Mouse (Mus musculus): ENCODE measurements at regions not wholly inside any gene's neighbourhood (a gene's known extent, or its start where the extent isn't known, plus 50 kb on each side); places are given as distances from the start of the nearest gene placed in this dataset.
A peak's percentile ranks its signal among the peaks of the same experiment; 100 is the strongest.

DNA sequence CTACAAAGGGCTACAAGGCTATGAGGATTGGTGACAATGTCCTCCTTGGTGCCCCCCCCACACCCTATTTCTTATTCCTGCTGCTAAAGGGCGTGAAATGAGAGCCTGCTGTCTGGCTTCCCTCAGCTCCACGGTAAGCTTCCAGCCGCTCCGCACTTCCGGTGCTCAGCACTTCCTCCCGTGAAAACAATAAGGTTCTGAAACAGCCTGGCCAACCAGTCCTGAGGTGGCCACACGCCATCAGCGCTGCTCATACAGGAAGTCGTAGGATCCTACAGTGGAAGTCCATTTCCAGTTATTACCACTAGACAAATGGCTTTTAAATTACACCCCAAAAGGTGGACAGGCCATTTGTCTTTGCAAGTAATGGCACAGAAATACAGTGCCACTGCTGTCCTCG is 188.8 kb upstream of the Six2 start:
- H3K9me3 ChIP-seq = no peaks in the 10 kb centered on the region
- H3K27me3 ChIP-seq (ENCODE audit: insufficient read depth, poor library complexity, severe bottlenecking) = peaks cover 49% of the 10 kb centered on the region
- no peak overlapping the region for H3K4me3 ChIP-seq
- no peak overlapping the region for H3K27ac ChIP-seq
- WGBS = 62% methylated on average over 10 of the region's 10 CpGs
- no peak for DNase-seq (ENCODE audit: low spot score)
- H3K36me3 ChIP-seq = no peaks in the 10 kb centered on the region
- H3K4me1 ChIP-seq (replicated peaks) = peaks cover 42% of the 10 kb centered on the region

DNA sequence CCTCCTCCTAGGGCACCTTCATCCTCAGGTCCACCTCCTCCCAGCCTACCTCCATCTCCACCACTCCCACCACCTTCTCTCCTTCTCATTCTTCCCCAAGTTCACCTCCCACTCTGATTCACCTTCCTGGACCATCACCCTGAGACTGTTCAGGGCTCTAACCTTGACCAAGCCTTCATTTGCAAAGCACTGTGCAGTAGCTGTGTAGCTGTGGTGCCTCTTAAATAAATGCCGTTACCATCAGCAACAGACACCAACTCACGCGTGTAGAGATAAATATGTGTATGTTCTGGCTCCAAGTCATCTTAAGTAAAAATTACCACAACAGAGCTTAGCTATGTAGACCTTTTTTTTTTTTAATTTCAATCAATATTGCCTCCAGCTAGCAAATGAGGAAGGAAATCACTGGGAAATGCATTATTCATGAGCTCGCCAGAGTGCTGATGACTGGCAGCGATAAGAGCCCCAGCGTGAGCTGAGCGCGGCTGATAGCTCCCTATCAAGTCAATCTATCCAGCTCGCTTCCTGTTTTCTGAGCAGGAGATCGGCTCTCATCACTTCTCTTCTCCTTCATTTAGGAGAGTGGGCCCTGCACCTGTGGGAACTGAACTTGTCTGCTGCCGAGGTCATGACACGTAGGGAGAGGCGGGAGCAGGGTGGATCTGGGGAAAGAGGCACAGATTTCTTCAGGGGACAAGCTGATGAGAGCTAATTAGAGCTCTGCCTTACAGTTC is 185.9 kb upstream of the Six2 start:
- H3K4me1 ChIP-seq (replicated peaks) = peaks cover 61% of the 10 kb centered on the region
- no peaks in the 10 kb centered on the region for H3K9me3 ChIP-seq
- DNase-seq (ENCODE audit: low spot score) = peak; percentile 49
- H3K27me3 ChIP-seq (ENCODE audit: insufficient read depth, poor library complexity, severe bottlenecking) = peaks cover 59% of the 10 kb centered on the region
- H3K36me3 ChIP-seq = no peaks in the 10 kb centered on the region
- 19% methylated on average over 13 of the region's 13 CpGs for WGBS
- H3K4me3 ChIP-seq = peak overlapping the region; percentile 36
- peak overlapping the region; percentile 45; the same call in 1 of the 2 replicates for H3K27ac ChIP-seq

DNA sequence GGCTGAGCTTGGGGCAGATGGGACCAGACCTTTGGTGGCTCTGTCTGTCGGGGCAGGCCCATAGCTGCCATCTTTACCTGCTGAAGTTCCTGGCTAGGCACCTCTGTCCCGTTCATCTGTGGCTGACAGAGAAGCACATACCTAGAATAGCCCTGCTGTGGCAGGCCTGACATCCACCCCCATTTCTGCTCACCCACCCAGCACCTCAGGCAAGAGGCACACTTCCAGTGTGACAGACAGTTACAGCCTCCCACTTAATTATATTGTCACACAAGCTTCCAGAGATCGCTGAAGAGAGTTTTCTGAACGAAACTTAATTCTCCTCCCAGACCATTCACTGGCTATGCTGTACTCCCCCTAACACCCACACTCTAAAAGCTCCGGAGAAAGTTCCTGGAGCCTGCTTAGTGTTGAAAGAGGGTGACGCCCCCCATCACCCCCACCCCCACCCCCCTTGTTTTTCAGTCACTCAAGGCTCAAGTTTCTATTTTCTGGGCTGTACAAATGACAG is 184.9 kb upstream of the Six2 start:
- H3K27me3 ChIP-seq (ENCODE audit: insufficient read depth, poor library complexity, severe bottlenecking) = peaks cover 62% of the 10 kb centered on the region
- H3K27ac ChIP-seq = no peak overlapping the region
- H3K4me3 ChIP-seq = no peak overlapping the region
- peaks cover 70% of the 10 kb centered on the region for H3K4me1 ChIP-seq (replicated peaks)
- no peak for DNase-seq (ENCODE audit: low spot score)
- 48% methylated on average over 6 of the region's 6 CpGs for WGBS
- no peaks in the 10 kb centered on the region for H3K9me3 ChIP-seq
- H3K36me3 ChIP-seq = no peaks in the 10 kb centered on the region

DNA sequence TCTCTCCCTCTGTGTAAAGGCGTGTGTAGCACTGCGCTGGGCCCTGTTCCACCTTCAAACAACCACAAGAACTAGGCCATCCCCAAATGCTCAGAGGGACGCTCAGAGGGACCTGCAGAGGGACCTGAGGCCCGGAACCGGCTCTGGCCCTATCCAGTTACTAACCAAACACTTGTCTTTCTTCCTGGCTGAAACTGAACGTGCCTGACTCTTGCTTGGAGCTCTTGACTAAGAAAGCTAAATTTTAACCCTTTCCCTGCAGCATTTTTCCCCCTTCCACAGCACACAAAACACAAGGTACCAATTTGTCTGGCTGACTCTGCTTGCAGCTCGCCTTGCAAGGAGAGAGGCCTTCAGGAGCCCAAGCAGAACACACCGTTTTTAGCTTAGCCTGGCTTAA is 182.3 kb upstream of the Six2 start:
- DNase-seq (ENCODE audit: low spot score) = peak; percentile 24
- WGBS = 52% methylated on average over 8 of the region's 8 CpGs
- H3K27me3 ChIP-seq (ENCODE audit: insufficient read depth, poor library complexity, severe bottlenecking) = peaks cover 59% of the 10 kb centered on the region
- no peaks in the 10 kb centered on the region for H3K36me3 ChIP-seq
- peaks cover 66% of the 10 kb centered on the region for H3K4me1 ChIP-seq (replicated peaks)
- no peaks in the 10 kb centered on the region for H3K9me3 ChIP-seq
- H3K4me3 ChIP-seq = no peak overlapping the region
- 0 out of 2 replicates have a peak overlapping the region, but pooled peaks have one; percentile 41 for H3K27ac ChIP-seq

DNA sequence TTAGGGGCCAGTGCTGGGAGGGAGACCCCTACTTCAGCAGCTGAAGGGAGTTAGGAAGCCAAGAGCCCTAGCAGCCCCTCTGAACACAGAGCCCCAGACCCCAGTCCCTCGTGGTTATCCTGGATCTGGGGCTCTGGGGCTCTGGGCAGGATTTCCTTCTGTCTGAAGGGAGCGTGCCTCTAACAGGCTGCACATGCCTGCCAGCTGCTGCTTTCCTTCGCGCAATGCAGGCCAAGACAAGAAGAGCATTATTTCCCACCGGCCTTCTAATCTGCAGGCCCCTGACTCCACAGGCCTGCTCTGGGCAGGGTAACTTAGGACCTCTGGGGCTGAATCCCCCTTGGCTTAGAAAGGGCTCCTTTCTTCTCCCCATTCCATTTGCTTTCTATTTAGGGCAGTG is 181.1 kb upstream of the Six2 start:
- peaks cover 60% of the 10 kb centered on the region for H3K4me1 ChIP-seq (replicated peaks)
- H3K9me3 ChIP-seq = no peaks in the 10 kb centered on the region
- H3K27me3 ChIP-seq (ENCODE audit: insufficient read depth, poor library complexity, severe bottlenecking) = peaks cover 48% of the 10 kb centered on the region
- H3K36me3 ChIP-seq = no peaks in the 10 kb centered on the region
- H3K4me3 ChIP-seq = no peak overlapping the region
- WGBS = 36% methylated on average over 5 of the region's 5 CpGs
- peak; percentile 48 for DNase-seq (ENCODE audit: low spot score)
- H3K27ac ChIP-seq = peak overlapping the region; percentile 41

DNA sequence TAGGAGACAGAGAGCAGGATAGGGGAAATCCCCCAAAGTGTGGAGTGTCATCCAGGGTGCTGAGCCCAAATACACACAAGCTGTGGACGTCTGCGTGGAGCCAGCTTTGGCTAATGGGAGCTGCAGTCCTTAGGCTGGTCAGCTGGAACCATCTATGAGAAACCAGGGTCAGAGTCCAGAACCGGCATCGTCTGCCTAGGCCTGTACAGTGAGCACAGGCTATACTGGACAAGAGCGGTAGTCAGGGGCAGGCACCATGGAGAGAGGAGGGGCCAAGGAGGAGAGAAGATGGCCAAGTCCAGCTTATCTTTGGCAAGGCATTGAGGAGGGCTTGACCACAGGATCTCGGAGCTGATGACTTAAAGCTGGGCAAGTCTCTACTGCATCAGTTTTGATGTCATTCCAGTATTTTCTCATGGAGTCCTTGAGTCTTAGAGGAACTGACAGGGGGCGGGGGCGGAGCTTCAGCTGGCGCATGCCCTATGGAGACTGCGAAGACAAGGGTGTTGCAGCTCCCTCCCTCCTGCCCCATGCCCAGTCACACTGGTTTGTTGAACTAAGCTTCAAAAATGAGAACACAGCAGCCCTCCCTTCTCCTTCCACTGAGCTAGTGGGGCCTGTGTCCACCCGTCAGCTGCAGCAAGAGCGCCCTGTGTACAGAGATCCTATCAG is 180.0 kb upstream of the Six2 start:
- WGBS = 83% methylated on average over 12 of the region's 12 CpGs
- H3K9me3 ChIP-seq = no peaks in the 10 kb centered on the region
- no peak overlapping the region for H3K4me3 ChIP-seq
- peak overlapping the region; percentile 29; the same call in 1 of the 2 replicates for H3K27ac ChIP-seq
- H3K36me3 ChIP-seq = no peaks in the 10 kb centered on the region
- H3K4me1 ChIP-seq (replicated peaks) = peaks cover 49% of the 10 kb centered on the region
- DNase-seq (ENCODE audit: low spot score) = no peak
- peaks cover 42% of the 10 kb centered on the region for H3K27me3 ChIP-seq (ENCODE audit: insufficient read depth, poor library complexity, severe bottlenecking)

DNA sequence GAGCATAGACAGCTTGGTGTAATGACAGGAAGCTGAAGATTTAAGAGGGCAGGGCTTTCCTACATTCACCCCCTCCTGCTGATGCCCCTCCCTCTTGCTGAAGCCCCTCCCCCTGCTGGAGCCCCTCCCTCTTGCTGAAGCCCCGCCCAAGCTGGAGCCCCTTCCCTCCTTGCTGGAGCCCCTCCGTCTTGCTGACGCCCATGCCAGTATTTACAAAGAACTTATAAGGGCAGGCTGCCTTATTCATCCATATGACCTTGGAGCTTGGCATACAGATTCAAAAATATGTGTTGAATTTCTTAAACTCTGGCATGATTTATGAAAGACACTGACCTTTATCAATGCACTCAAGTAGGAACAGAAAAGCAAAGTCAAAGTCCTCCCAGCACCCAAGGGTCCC is 178.5 kb upstream of the Six2 start:
- no peaks in the 10 kb centered on the region for H3K36me3 ChIP-seq
- WGBS = 82% methylated on average over 3 of the region's 3 CpGs
- peaks cover 37% of the 10 kb centered on the region for H3K4me1 ChIP-seq (replicated peaks)
- no peak for DNase-seq (ENCODE audit: low spot score)
- H3K9me3 ChIP-seq = no peaks in the 10 kb centered on the region
- H3K27me3 ChIP-seq (ENCODE audit: insufficient read depth, poor library complexity, severe bottlenecking) = peaks cover 35% of the 10 kb centered on the region
- no peak overlapping the region for H3K4me3 ChIP-seq
- no peak overlapping the region for H3K27ac ChIP-seq

DNA sequence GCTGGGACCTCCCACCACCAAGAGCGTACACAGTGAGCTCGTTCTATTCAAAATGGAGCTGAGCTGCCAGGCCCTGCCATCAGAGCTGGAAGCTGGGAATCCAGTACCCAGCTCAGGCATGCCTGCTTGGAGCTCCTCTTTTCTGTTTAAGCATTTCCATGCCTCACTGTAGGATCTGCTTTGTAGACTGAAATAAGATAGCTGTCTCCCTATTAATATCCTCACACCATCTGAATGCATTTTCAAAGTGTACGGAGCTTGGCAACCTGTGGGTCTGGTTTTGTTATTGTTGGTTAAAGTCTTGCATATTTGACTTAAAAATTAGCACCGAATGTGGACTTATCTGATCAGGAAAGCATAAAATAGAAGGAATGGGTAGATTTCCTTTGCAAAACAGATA is 177.9 kb upstream of the Six2 start:
- H3K27ac ChIP-seq = no peak overlapping the region
- 91% methylated on average over 4 of the region's 4 CpGs for WGBS
- H3K4me1 ChIP-seq (replicated peaks) = peaks cover 37% of the 10 kb centered on the region
- H3K36me3 ChIP-seq = no peaks in the 10 kb centered on the region
- no peak for DNase-seq (ENCODE audit: low spot score)
- H3K9me3 ChIP-seq = no peaks in the 10 kb centered on the region
- peaks cover 32% of the 10 kb centered on the region for H3K27me3 ChIP-seq (ENCODE audit: insufficient read depth, poor library complexity, severe bottlenecking)
- H3K4me3 ChIP-seq = no peak overlapping the region

DNA sequence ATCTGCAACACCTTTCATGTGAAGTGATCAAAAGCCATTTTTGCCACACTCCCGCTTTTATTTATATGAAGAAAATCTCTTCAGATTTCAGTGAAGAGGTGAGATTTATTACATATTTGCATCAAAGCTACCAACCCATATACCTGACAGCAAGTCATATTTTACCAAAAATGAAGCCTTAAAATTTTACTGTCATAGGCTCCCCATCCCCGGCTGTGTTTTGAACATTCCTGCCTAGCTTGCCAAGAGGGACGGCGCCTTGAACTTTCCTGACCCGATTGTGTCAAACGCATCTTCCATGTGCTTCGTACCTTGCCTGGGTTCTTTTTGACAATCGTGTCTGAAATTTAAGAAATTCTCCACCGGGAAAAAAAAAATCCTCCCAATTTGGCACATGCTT is 173.3 kb upstream of the Six2 start:
- Histone ChIP-seq H3K27ac (no peak overlapping the region), H3K4me3 (no peak overlapping the region), H3K36me3 (no peaks in the 10 kb centered on the region), H3K4me1 (replicated peaks) (peaks cover 18% of the 10 kb centered on the region), H3K9me3 (no peaks in the 10 kb centered on the region), H3K27me3 (ENCODE audit: insufficient read depth, poor library complexity, severe bottlenecking) (peaks cover 11% of the 10 kb centered on the region)
- no peak for DNase-seq (ENCODE audit: low spot score)
- WGBS = 78% methylated on average over 9 of the region's 9 CpGs

DNA sequence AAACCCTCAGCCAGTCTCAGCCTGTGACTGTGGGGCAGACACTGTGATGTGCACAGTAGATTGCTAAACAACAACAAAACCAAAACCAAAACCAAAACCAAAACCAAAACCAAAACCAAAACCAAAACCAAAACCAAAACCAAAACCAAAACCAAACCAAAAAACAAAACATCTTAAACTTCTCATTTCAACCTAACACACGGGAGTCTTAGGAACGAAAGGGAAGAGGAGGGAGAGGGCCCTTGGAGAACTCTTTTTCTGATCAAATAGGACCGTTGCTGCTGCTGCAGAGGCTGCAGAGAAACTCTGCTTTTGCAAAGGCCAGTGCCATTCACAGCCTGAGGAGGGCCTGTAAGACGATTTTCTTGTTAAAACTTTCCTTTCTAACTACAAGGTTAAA is 172.7 kb upstream of the Six2 start:
- peaks cover 11% of the 10 kb centered on the region for H3K27me3 ChIP-seq (ENCODE audit: insufficient read depth, poor library complexity, severe bottlenecking)
- no peak overlapping the region for H3K4me3 ChIP-seq
- peaks cover 18% of the 10 kb centered on the region for H3K4me1 ChIP-seq (replicated peaks)
- DNase-seq (ENCODE audit: low spot score) = no peak
- 68% methylated on average over 4 of the region's 4 CpGs for WGBS
- H3K9me3 ChIP-seq = no peaks in the 10 kb centered on the region
- no peaks in the 10 kb centered on the region for H3K36me3 ChIP-seq
- no peak overlapping the region for H3K27ac ChIP-seq

DNA sequence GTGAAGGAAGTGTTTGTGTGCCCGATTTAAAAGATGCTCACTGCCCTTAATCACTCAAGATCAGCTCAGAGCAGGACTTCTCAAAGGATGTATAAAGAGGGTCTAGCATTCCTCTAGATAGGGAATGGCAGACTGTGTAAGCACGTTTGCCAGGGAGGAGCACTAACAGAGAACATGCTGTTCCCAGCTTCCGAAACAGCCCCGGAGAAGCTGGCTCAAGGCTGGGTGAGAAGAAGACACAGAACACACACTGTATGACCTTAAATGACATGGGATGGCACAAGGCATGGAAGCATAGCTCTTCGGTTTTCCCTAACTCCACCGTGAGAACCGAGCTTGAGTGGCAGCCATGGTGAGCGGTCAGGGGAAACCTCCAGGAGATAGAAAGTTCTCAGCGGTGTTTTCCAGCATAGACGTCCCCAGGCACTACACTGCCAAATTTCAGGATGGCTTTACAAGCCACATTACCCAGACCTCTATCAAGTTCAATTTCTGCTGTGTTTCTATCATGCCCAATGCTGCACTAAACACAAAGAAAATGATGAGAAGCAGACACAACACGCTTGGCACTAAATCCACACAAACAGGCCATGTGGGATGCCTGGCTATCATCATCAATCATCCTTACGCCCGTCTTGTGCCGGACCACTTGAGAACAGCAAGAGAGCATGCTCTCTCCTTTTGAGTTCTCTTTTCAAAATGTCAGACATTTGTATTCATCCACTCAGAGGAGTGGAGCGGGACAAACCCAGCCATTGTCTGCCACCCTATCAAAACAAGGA is 172.0 kb upstream of the Six2 start:
- H3K4me1 ChIP-seq (replicated peaks) = peaks cover 18% of the 10 kb centered on the region
- no peaks in the 10 kb centered on the region for H3K9me3 ChIP-seq
- DNase-seq (ENCODE audit: low spot score) = no peak
- peaks cover 11% of the 10 kb centered on the region for H3K27me3 ChIP-seq (ENCODE audit: insufficient read depth, poor library complexity, severe bottlenecking)
- H3K36me3 ChIP-seq = no peaks in the 10 kb centered on the region
- no peak overlapping the region for H3K4me3 ChIP-seq
- WGBS = 84% methylated on average over 15 of the region's 15 CpGs
- no peak overlapping the region for H3K27ac ChIP-seq

DNA sequence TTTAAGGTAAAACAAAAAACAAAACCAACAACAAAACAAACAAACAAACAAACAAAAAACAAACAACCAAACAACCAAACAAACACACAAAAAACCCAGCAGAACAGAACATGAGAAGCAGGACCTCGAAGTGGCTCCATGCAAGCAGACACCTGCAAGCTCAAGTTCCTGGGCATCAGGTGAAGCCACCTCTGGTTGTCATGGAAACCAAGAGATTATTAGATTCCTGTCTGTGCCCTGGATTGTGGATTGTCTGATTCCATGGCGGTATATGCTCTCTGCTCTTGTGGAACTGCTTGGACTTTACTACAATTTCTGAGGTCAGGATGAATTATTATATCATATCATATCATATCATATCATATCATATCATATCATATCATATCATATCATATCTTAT is 170.4 kb upstream of the Six2 start:
- no peak overlapping the region for H3K4me3 ChIP-seq

More for the DNA sequence above, 170.4 kb upstream of the Six2 start:
- H3K4me1 ChIP-seq (replicated peaks) = peaks cover 18% of the 10 kb centered on the region
- whole genome bisulfite sequencing = 87% methylated on average over 2 of the region's 2 CpGs
- DNase-seq (ENCODE audit: low spot score) = no peak
- H3K27ac ChIP-seq = no peak overlapping the region
- H3K36me3 ChIP-seq = no peaks in the 10 kb centered on the region
- H3K9me3 ChIP-seq = no peaks in the 10 kb centered on the region
- peaks cover 7% of the 10 kb centered on the region for H3K27me3 ChIP-seq (ENCODE audit: insufficient read depth, poor library complexity, severe bottlenecking)

Measured in hindbrain, embryonic 10.5 days (tissue).